Mouse (Mus musculus) spleen, adult 2 months (tissue): ENCODE data around the gene 0610030E20Rik. TPM values are rescaled to one million over a fixed set of nuclear protein-coding genes. Genes with fewer than 3 reads are reported as not detected.

ENCODE experiments used
- DNase-seq, 2 experiments: peaks; one replicate each; pipeline versions ENCODE4 v3.0.0 to v3.0.0-alpha.2; 2012 to 2021; ENCODE audit warnings: low spot score in 2 of 2, low read depth in 1 of 2
- H3K27ac ChIP-seq: fragments of 200-500 bp; 2 replicates; pipeline ENCODE4 v1.5.1; 2012; ENCODE audit warnings: low read length, inconsistent platforms; ENCODE audit not compliant: insufficient read depth
- H3K27me3 ChIP-seq: fragments of 200-500 bp; 2 replicates; pipeline ENCODE4 v1.6.1; 2012; ENCODE audit warnings: mild to moderate bottlenecking, moderate library complexity, low read length, inconsistent platforms; ENCODE audit not compliant: control insufficient read depth, insufficient read depth
- H3K36me3 ChIP-seq: fragments of 200-500 bp; 2 replicates; pipeline ENCODE4 v1.6.1; 2012; ENCODE audit warnings: mild to moderate bottlenecking, low read length, inconsistent platforms; ENCODE audit not compliant: control insufficient read depth, insufficient read depth
- H3K4me1 ChIP-seq: fragments of 200-500 bp; 2 replicates; pipeline ENCODE4 v1.6.1; 2011; ENCODE audit warnings: inconsistent platforms; ENCODE audit not compliant: control insufficient read depth, insufficient read depth, insufficient read length
- H3K4me3 ChIP-seq: fragments of 200-500 bp; 2 replicates; pipeline ENCODE4 v1.5.1; 2011; ENCODE audit warnings: mild to moderate bottlenecking, inconsistent platforms; ENCODE audit not compliant: insufficient read depth, insufficient read length; ENCODE audit errors: extremely low read depth
- CTCF ChIP-seq: fragments of 200-500 bp; IDR thresholded peaks from 2 replicates; pipeline ENCODE4 v1.5.1; 2011; ENCODE audit warnings: mild to moderate bottlenecking, inconsistent platforms; ENCODE audit not compliant: insufficient read depth, insufficient read length, insufficient replicate concordance; ENCODE audit errors: extremely low read depth
- POLR2A ChIP-seq: fragments of 200-500 bp; IDR thresholded peaks from 2 replicates; pipeline ENCODE4 v1.6.1; 2011; ENCODE audit warnings: low read depth, low read length, inconsistent platforms
- WGBS: fragments of 180-500 bp; shearing (Covaris S2); methylation state at CpG from one replicate; pipeline ENCODE4 v1.1.7; 2018; 5-methylcytosine and 5-hydroxymethylcytosine counted together
- polyA plus RNA-seq: library from polyadenylated mRNA; depleted of rRNA; stranded (reverse); fragments of >200 nt; gene quantifications from 2 replicates; pipeline ENCODE4 v1.2.3, GENCODE M21; 2012

The 0610030E20Rik gene
- polyA plus RNA-seq, 1 experiment, result 19.9 TPM

DNA sequence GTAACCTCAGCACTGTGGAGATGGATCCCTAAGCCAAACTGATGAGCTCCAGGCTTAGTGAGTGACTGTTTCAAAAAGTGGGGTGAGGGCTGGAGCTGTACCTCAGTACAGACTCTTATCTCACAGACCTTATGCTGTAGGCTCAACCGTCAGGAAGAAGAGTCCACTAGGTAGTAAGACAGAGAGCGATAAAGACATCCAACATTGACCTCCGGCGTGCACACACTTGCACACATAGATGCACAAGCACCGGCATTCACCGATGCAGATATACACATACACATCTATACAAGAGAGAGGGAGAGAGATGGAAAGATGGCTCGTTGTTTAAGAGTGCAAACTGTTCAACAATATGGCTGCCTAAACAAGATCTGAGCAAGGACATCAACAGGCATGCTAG lies 36.8 kb downstream of the 0610030E20Rik start:
- DNase-seq, result no peak
- Histone ChIP-seq H3K4me3 (no peak overlapping the region), H3K27ac (no peak overlapping the region), H3K4me1 (peaks cover 10% of the 10 kb centered on the region; the same call in 1 of the 2 replicates), H3K27me3 (no peaks in the 10 kb centered on the region), H3K36me3 (peaks cover 11% of the 10 kb centered on the region)
- 83% methylated on average over 7 of the region's 7 CpGs for WGBS
- TF ChIP-seq POLR2A, result no peak
- TF ChIP-seq CTCF, result no peak

GRCm38 (mm10) chr6:72385258-72385657 lies 38.1 kb downstream of the 0610030E20Rik start:
- peaks cover 11% of the 10 kb centered on the region for H3K36me3 ChIP-seq
- TF ChIP-seq POLR2A (no peak), CTCF (no peak)
- 83% methylated on average over 4 of the region's 4 CpGs for WGBS
- DNase-seq, result no peak
- H3K27me3 ChIP-seq, result no peaks in the 10 kb centered on the region
- no peak overlapping the region for H3K4me3 ChIP-seq
- H3K27ac ChIP-seq, result no peak overlapping the region
- H3K4me1 ChIP-seq, result peaks cover 16% of the 10 kb centered on the region; the same call in 1 of the 2 replicates

DNA sequence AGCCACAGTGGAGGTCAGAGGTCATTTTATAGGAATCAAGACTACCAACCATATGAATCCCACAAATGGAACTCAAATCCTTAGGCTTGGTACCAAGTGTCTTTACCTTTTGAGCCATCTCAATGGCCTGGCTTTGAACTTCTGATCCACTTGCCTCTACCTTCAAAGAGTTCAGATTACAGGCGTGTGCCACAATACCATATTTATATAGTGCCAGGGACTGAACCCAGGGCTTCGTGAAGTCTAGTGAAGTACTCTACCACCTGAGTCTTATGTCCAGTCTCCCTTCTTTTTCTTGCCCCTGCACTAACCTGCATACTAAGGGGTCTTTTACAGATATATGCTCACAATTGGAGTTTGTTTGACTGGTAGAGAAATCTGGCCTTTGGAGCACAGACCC lies 39.4 kb downstream of the 0610030E20Rik start:
- Histone ChIP-seq H3K4me3 (no peak overlapping the region), H3K36me3 (peaks cover 11% of the 10 kb centered on the region), H3K4me1 (peaks cover 16% of the 10 kb centered on the region; the same call in 1 of the 2 replicates), H3K27ac (no peak overlapping the region), H3K27me3 (no peaks in the 10 kb centered on the region)
- WGBS, result 95% methylated on average over 2 of the region's 2 CpGs
- DNase-seq, result no peak
- TF ChIP-seq POLR2A, result no peak
- TF ChIP-seq CTCF, result no peak

DNA sequence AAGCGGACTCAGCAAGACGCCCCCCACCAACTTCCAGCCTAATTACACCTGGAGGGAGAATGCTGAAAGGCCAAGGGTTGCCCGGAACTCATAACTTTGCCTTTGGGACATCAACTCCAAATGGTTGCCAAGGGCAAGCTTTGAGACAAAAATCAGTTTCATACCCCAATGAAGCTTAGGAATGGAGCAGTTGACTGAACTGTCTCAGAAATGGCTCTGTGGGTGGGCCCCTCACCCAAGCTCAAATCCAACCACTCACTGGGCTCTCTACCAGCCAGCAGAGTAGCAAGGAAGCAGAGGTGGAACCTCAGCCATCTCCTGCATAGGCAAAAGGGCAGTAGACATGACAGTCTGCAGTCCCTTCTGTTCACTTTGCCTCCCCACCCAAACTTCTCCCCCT lies 40.7 kb downstream of the 0610030E20Rik start:
- WGBS, result 89% methylated on average over 3 of the region's 3 CpGs
- Histone ChIP-seq H3K4me1 (peaks cover 16% of the 10 kb centered on the region; the same call in 1 of the 2 replicates), H3K27me3 (no peaks in the 10 kb centered on the region), H3K27ac (0 out of 2 replicates have a peak overlapping the region, but pooled peaks have one; percentile 48), H3K4me3 (no peak overlapping the region), H3K36me3 (peaks cover 11% of the 10 kb centered on the region)
- no peak for TF ChIP-seq CTCF
- TF ChIP-seq POLR2A, result no peak
- DNase-seq, result no peak

DNA sequence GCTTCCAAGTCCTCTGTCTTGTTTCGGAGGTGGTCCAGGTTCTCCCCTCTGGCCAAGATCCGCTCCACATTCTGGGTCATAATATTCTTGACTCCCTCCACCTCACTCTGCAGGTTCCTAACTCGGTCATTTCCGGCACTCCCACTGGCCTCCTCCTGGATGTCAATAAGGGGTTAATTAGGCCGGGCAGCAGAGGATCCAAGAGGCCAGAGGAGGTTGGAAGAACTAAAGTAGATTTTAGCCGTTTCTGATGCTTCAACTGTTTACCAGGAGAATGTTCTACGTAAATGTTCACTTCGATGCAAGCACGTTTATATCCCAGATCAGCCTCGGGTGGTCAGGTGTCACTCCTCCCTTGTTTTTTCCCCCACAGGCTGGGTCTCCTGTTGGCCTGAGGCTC lies 41.1 kb downstream of the 0610030E20Rik start:
- TF ChIP-seq CTCF, result no peak
- no peak for TF ChIP-seq POLR2A
- H3K36me3 ChIP-seq, result peaks cover 11% of the 10 kb centered on the region
- H3K27me3 ChIP-seq, result no peaks in the 10 kb centered on the region
- no peak for DNase-seq
- no peak overlapping the region for H3K4me3 ChIP-seq
- H3K4me1 ChIP-seq, result peaks cover 16% of the 10 kb centered on the region; the same call in 1 of the 2 replicates
- 80% methylated on average over 10 of the region's 10 CpGs for WGBS
- H3K27ac ChIP-seq, result 0 out of 2 replicates have a peak overlapping the region, but pooled peaks have one; percentile 48

DNA sequence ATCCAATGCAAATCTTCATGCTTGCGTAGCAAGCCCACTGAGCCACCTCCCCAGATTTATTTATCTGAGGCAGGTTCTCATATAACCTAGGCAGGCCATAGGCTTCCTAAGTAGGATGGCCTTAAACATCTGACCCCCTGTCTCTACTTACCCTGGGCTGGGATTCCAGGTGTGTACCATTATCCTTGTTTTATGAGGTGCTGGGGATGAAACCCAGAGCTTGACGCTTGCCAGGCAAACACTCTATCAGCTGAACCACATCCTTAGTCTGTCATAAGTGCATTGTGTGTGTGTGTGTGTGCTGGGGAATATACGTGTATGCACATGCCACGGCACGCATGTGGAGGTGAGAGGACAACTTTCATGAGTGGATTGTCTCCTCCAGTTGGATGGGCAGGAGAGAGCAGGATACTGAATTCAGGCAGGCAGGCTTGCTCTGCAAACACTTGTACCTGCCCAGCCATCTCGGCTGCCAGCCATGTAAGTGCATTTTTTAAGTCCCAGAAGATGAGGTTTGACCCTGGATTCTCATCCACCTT lies 41.7 kb downstream of the 0610030E20Rik start:
- no peak for TF ChIP-seq POLR2A
- no peak for TF ChIP-seq CTCF
- H3K27me3 ChIP-seq, result no peaks in the 10 kb centered on the region
- H3K4me3 ChIP-seq, result peak overlapping the region; percentile 91; the same call in 1 of the 2 replicates
- peaks cover 11% of the 10 kb centered on the region for H3K36me3 ChIP-seq
- H3K27ac ChIP-seq, result peak overlapping the region; percentile 99; the same call in 1 of the 2 replicates
- WGBS, result 68% methylated on average over 6 of the region's 6 CpGs
- H3K4me1 ChIP-seq, result peaks cover 16% of the 10 kb centered on the region; the same call in 1 of the 2 replicates
- no peak for DNase-seq

- Histone ChIP-seq H3K27me3 (no peaks in the 10 kb centered on the region), H3K36me3 (peaks cover 11% of the 10 kb centered on the region), H3K4me3 (peak overlapping the region; percentile 91), H3K27ac (peak overlapping the region; percentile 99), H3K4me1 (peaks cover 16% of the 10 kb centered on the region; the same call in 1 of the 2 replicates)
- peak; percentile 49 to 62 for DNase-seq
- WGBS, result under 1% methylated on average over 13 of the region's 13 CpGs
- no peak for TF ChIP-seq POLR2A
- TF ChIP-seq CTCF, result no peak
These were observed 42.4 kb downstream of the 0610030E20Rik start for GRCm38 (mm10) chr6:72389471-72389940.
